Mouse (Mus musculus): ENCODE results near the gene Zfp771. TPM values are rescaled to one million over a fixed set of nuclear protein-coding genes. Genes with fewer than 3 reads are reported as not detected.
"Not testable (repeated sequence)": the region's sequence is repeated elsewhere in the genome, so short reads cannot be mapped to it uniquely, and the experiment has no call there.

The Zfp771 gene
- polyA plus RNA-seq, 1 experiment from 2014 or later, result 27.3 TPM

DNA sequence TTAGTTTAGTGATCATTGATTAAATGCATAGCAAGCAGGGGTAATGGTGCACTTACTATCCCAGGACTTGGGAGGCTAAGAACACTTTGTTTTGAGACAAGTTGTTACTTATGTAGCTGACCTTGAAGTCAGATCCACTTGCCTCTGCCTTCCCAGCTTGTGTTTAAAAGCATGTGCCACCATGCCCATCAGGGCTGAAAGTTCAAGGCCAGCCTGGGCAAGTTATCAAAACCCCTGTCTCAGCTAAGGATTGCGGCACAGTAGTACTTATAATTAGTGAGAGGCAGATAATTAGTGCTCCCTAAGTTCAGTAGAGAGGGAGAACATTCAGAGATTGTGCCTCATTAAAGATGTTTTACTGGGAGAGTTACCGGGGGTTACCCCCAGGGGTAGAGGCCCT is 9.3 kb upstream of the Zfp771 start:
- H3K4me3 ChIP-seq (ENCODE audit: low read depth, low read length), result no peak overlapping the region
- H3K9ac ChIP-seq (ENCODE audit: low read length), result no peak overlapping the region
- DNase-seq (ENCODE audit: low spot score) (no peak), ATAC-seq (ENCODE audit: low FRiP score, low TSS enrichment) (no peak)
- H3K36me3 ChIP-seq (ENCODE audit: control insufficient read depth, insufficient read depth, low read length), result peaks cover 22% of the 10 kb centered on the region
- no peaks in the 10 kb centered on the region for H3K4me1 ChIP-seq (replicated peaks; ENCODE audit: control insufficient read depth, insufficient read depth)
- no peaks in the 10 kb centered on the region for H3K27me3 ChIP-seq (ENCODE audit: control insufficient read depth, insufficient read depth, low read length)
- WGBS, result 91% methylated on average over 2 of the region's 2 CpGs
- no peaks in the 10 kb centered on the region for H3K9me3 ChIP-seq (ENCODE audit: control insufficient read depth, low read length)
- TF ChIP-seq EP300 (optimal IDR thresholded peaks at IDR 0.05) (no peak), CTCF (IDR thresholded peaks at IDR 0.05; ENCODE audit: low read depth) (no peak)
- H3K4me2 ChIP-seq (replicated peaks; ENCODE audit: low read depth), result no peak overlapping the region
- H3K27ac ChIP-seq (replicated peaks), result no peak overlapping the region

DNA sequence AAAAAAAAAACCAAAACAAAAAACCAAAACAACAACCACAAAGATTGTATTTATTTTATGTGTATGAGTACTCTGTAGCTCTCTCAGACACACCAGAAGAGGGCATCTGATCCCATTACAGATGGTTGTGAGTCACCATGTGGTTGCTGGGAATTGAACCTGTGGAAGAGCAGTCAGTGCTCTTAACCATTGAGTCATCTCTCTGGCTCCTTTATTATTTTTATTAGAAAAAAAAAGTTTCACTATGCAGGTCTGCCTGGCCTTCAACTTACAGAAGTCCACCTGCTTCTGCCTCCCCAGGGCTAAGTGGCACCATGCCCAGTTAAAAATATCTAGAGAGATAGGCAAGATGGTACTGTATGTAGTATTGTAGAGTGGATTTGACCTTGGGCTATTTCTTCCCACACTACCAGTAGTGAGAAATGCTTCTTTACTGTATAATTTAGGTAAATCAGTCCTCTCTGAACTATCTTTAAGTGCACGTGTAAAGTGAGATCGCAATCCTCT is 660 bp upstream of the Zfp771 start:
- Histone ChIP-seq H3K27me3 (ENCODE audit: control insufficient read depth, insufficient read depth, low read length) (no peaks in the 10 kb centered on the region), H3K4me1 (replicated peaks; ENCODE audit: control insufficient read depth, insufficient read depth) (no peaks in the 10 kb centered on the region), H3K36me3 (ENCODE audit: control insufficient read depth, insufficient read depth, low read length) (0 out of 2 replicates have a peak, but pooled peaks cover 3% of the 10 kb centered on the region), H3K4me3 (ENCODE audit: low read depth, low read length) (peak overlapping the region; percentile 80), H3K4me2 (replicated peaks; ENCODE audit: low read depth) (peak overlapping the region; percentile 77), H3K27ac (replicated peaks) (peak overlapping the region; percentile 96), H3K9me3 (ENCODE audit: control insufficient read depth, low read length) (no peaks in the 10 kb centered on the region), H3K9ac (ENCODE audit: low read length) (peak overlapping the region; percentile 96)
- 23% methylated on average over 2 of the region's 2 CpGs for WGBS
- peak; percentile 13; the same call in 1 of the 2 replicates for TF ChIP-seq CTCF (IDR thresholded peaks at IDR 0.05; ENCODE audit: low read depth)
- no peak for TF ChIP-seq EP300 (optimal IDR thresholded peaks at IDR 0.05)
- DNase-seq (ENCODE audit: low spot score) (no peak), ATAC-seq (ENCODE audit: low FRiP score, low TSS enrichment) (no peak)

DNA sequence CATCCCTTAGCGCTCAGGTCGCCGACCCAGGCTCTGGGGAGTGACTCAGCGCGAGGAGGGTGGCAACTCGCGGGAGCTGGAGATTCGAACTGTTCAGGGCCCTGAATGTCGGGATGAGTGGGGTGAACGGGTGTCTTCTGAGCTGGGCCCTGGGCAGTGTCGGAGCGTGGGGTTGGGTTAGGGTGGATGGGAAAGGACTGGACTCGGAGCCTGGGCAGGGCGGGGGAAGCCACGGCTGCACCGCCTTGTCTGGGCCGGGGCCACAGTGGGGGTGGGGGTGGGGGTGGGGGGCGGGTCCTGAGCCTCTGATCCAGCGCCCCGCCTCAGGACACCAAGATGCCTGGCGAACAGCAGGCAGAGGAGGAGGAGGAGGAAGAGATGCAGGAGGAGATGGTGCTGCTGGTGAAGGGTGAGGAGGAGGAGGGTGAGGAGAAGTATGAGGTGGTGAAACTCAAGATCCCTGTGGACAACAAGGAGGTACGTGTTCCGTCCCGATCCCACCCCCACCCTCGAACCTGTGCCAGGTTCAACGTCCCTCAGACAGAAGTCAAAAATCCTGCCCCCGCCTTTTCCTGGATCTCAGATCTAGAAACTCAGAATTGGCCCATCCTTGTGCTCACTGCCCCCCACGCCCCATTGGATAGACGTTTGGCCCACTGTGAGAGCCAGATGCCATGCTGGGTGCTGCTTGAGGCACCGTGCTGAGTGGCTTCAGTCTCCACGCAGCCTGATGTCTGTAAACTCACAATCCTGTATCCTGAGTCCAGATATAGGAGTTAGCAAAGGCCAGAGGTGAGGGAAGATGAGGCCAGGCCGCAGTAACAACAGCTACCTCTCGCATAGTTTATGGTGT is 810 bp downstream of the Zfp771 start:
- TF ChIP-seq EP300 (optimal IDR thresholded peaks at IDR 0.05) (no peak), CTCF (IDR thresholded peaks at IDR 0.05; ENCODE audit: low read depth) (no peak)
- ATAC-seq (ENCODE audit: low FRiP score, low TSS enrichment), result peak; percentile 78
- Histone ChIP-seq H3K27ac (replicated peaks) (peak overlapping the region; percentile 96), H3K9ac (ENCODE audit: low read length) (peak overlapping the region; percentile 96), H3K4me2 (replicated peaks; ENCODE audit: low read depth) (peak overlapping the region; percentile 77), H3K9me3 (ENCODE audit: control insufficient read depth, low read length) (no peaks in the 10 kb centered on the region), H3K36me3 (ENCODE audit: control insufficient read depth, insufficient read depth, low read length) (peaks cover 7% of the 10 kb centered on the region; the same call in 1 of the 2 replicates), H3K4me3 (ENCODE audit: low read depth, low read length) (peak overlapping the region; percentile 80), H3K27me3 (ENCODE audit: control insufficient read depth, insufficient read depth, low read length) (no peaks in the 10 kb centered on the region), H3K4me1 (replicated peaks; ENCODE audit: control insufficient read depth, insufficient read depth) (no peaks in the 10 kb centered on the region)
- 8% methylated on average over 33 of the region's 33 CpGs for WGBS
- no peak for DNase-seq (ENCODE audit: low spot score)

DNA sequence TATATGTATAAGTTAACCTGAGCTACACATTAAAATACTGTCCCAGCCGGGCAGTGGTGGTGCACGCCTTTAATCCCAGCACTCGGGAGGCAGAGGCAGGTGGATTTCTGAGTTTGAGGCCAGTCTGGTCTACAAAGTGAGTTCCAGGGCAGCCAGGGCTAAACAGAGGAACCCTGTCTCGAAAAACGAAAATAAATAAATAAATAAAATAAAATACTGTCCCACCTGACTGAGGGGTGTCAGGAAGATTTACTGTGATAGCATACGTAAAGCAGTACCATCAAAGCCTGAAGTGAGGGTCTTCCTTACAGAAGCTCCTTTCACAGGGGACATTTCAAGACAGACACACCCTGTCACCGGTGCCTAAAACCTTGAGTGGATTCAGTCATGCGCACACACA is 6.4 kb downstream of the Zfp771 start:
- 91% methylated on average over 8 of the region's 8 CpGs for WGBS
- H3K9ac ChIP-seq (ENCODE audit: low read length); H3K4me2 ChIP-seq (replicated peaks; ENCODE audit: low read depth); H3K4me3 ChIP-seq (ENCODE audit: low read depth, low read length); ATAC-seq (ENCODE audit: low FRiP score, low TSS enrichment); H3K27me3 ChIP-seq (ENCODE audit: control insufficient read depth, insufficient read depth, low read length); H3K4me1 ChIP-seq (replicated peaks; ENCODE audit: control insufficient read depth, insufficient read depth); H3K36me3 ChIP-seq (ENCODE audit: control insufficient read depth, insufficient read depth, low read length); H3K27ac ChIP-seq (replicated peaks); H3K9me3 ChIP-seq (ENCODE audit: control insufficient read depth, low read length); DNase-seq (ENCODE audit: low spot score): not testable (repeated sequence)

DNA sequence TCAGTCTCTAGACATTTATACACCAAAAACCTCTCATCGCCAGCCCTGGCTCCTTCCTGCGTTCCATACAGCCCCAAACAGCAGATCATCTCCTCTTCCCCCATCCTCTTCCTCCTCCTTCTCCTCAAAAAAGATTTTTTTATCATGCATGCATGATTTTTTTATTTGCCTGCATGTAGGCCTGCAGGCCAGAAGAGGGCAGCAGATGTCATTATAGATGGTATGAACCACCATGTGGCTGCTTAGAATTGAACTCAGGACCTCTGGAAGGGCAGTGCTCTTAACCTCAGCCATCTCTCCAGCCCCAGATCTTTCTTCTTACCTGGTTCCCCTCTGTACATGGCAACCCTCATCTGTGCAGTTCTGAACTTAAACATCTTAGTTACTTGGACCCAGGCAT is 8.3 kb downstream of the Zfp771 start:
- Histone ChIP-seq H3K36me3 (ENCODE audit: control insufficient read depth, insufficient read depth, low read length) (peaks cover 7% of the 10 kb centered on the region; the same call in 1 of the 2 replicates), H3K9ac (ENCODE audit: low read length) (no peak overlapping the region), H3K27ac (replicated peaks) (no peak overlapping the region), H3K9me3 (ENCODE audit: control insufficient read depth, low read length) (no peaks in the 10 kb centered on the region), H3K4me1 (replicated peaks; ENCODE audit: control insufficient read depth, insufficient read depth) (peaks cover 3% of the 10 kb centered on the region), H3K4me3 (ENCODE audit: low read depth, low read length) (no peak overlapping the region), H3K4me2 (replicated peaks; ENCODE audit: low read depth) (no peak overlapping the region), H3K27me3 (ENCODE audit: control insufficient read depth, insufficient read depth, low read length) (no peaks in the 10 kb centered on the region)
- TF ChIP-seq CTCF (IDR thresholded peaks at IDR 0.05; ENCODE audit: low read depth), result peak; percentile 72
- no peak for TF ChIP-seq EP300 (optimal IDR thresholded peaks at IDR 0.05)
- DNase-seq (ENCODE audit: low spot score) (no peak), ATAC-seq (ENCODE audit: low FRiP score, low TSS enrichment) (no peak)
- 81% methylated on average over 2 of the region's 2 CpGs for WGBS

DNA sequence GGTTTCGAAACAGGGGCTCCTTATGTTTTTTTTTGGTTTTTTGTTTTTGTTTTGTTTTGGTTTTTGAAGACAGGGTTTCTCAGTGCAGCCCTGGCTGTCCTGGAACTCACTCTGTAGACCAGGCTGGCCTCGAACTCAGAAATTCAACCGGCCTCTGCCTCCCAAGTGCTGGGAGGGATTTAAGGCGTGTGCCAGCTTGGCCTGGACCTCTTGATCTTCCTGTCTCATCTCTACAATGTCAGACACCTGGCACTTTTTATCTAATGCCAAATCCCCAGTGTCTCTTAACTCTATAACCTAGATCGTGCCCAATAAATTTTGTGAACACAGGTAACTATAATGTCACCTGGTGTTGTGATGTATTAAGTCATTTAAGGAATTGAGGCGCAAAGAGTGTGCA is 9.3 kb downstream of the Zfp771 start:
- 74% methylated on average over 6 of the region's 6 CpGs for WGBS

More for the DNA sequence above, 9.3 kb downstream of the Zfp771 start:
- Histone ChIP-seq H3K4me2 (replicated peaks; ENCODE audit: low read depth) (peak overlapping the region; percentile 87), H3K4me3 (ENCODE audit: low read depth, low read length) (peak overlapping the region; percentile 55), H3K27ac (replicated peaks) (peak overlapping the region; percentile 86), H3K9ac (ENCODE audit: low read length) (peak overlapping the region; percentile 60), H3K9me3 (ENCODE audit: control insufficient read depth, low read length) (no peaks in the 10 kb centered on the region), H3K4me1 (replicated peaks; ENCODE audit: control insufficient read depth, insufficient read depth) (peaks cover 3% of the 10 kb centered on the region), H3K36me3 (ENCODE audit: control insufficient read depth, insufficient read depth, low read length) (peaks cover 7% of the 10 kb centered on the region; the same call in 1 of the 2 replicates), H3K27me3 (ENCODE audit: control insufficient read depth, insufficient read depth, low read length) (no peaks in the 10 kb centered on the region)
- DNase-seq (ENCODE audit: low spot score) (no peak), ATAC-seq (ENCODE audit: low FRiP score, low TSS enrichment) (no peak)
- no peak for TF ChIP-seq EP300 (optimal IDR thresholded peaks at IDR 0.05)
- no peak for TF ChIP-seq CTCF (IDR thresholded peaks at IDR 0.05; ENCODE audit: low read depth)

Measured in stomach, postnatal 0 days (tissue).